Mouse (Mus musculus): ENCODE data around the gene Tmem274.
A peak's percentile ranks its signal among the peaks of the same experiment; 100 is the strongest.

Tmem274 gene

GRCm38 (mm10) chr4:149475096-149475495 is 2.1 kb upstream of the Tmem274 start:
- DNase-seq (ENCODE audit: low spot score), result no peak

GRCm38 (mm10) chr4:149484566-149484965 is 7.4 kb downstream of the Tmem274 start:
- peak; percentile 15 for DNase-seq (ENCODE audit: low spot score)

- peak; percentile 94 for DNase-seq (ENCODE audit: low spot score)
Observed at GRCm38 (mm10) chr4:149485053-149485824, 8.1 kb downstream of the Tmem274 start, which contains the start of the genes Nmnat1 and Lzic. Nmnat1 (minus strand) TSS chr4:149485202. Lzic (plus strand) TSS chr4:149485229.

GRCm38 (mm10) chr4:149485825-149486206 is 8.6 kb downstream of the Tmem274 start:
- peak; percentile 52 for DNase-seq (ENCODE audit: low spot score)

- DNase-seq (ENCODE audit: low spot score), result no peak
Observed at GRCm38 (mm10) chr4:149487729-149488128, 10.6 kb downstream of the Tmem274 start.

- DNase-seq (ENCODE audit: low spot score), result no peak
Observed at GRCm38 (mm10) chr4:149489415-149490240, 12.4 kb downstream of the Tmem274 start.

GRCm38 (mm10) chr4:149491151-149491550 is 14.0 kb downstream of the Tmem274 start:
- no peak for DNase-seq (ENCODE audit: low spot score)

GRCm38 (mm10) chr4:149496612-149497011 is 19.4 kb downstream of the Tmem274 start:
- peak; percentile 54 for DNase-seq (ENCODE audit: low spot score)

- DNase-seq (ENCODE audit: low spot score), result no peak
Observed at GRCm38 (mm10) chr4:149498901-149499300, 21.7 kb downstream of the Tmem274 start.

- no peak for DNase-seq (ENCODE audit: low spot score)
Observed at GRCm38 (mm10) chr4:149499790-149500189, 22.6 kb downstream of the Tmem274 start.

GRCm38 (mm10) chr4:149504363-149504762 is 27.2 kb downstream of the Tmem274 start:
- DNase-seq (ENCODE audit: low spot score), result no peak

- no peak for DNase-seq (ENCODE audit: low spot score)
Observed at GRCm38 (mm10) chr4:149504858-149505257, 27.7 kb downstream of the Tmem274 start.

GRCm38 (mm10) chr4:149505261-149505967 is 28.2 kb downstream of the Tmem274 start:
- DNase-seq (ENCODE audit: low spot score), result peak; percentile 79

GRCm38 (mm10) chr4:149506904-149507303 is 29.7 kb downstream of the Tmem274 start:
- no peak for DNase-seq (ENCODE audit: low spot score)

- DNase-seq (ENCODE audit: low spot score), result peak; percentile 42
Observed at GRCm38 (mm10) chr4:149511221-149511646, 34.1 kb downstream of the Tmem274 start.

- no peak for DNase-seq (ENCODE audit: low spot score)
Observed at GRCm38 (mm10) chr4:149512072-149512471, 34.9 kb downstream of the Tmem274 start.

- no peak for DNase-seq (ENCODE audit: low spot score)
Observed at GRCm38 (mm10) chr4:149515706-149516105, 38.5 kb downstream of the Tmem274 start.

- DNase-seq (ENCODE audit: low spot score), result peak; percentile 97
Observed at GRCm38 (mm10) chr4:149517868-149518340, 40.7 kb downstream of the Tmem274 start, which contains the start of gene Ctnnbip1. Ctnnbip1 (plus strand) TSS chr4:149518236.

GRCm38 (mm10) chr4:149518351-149519220 is 41.4 kb downstream of the Tmem274 start:
- DNase-seq (ENCODE audit: low spot score), result no peak

- no peak for DNase-seq (ENCODE audit: low spot score)
Observed at GRCm38 (mm10) chr4:149521258-149521657, 44.1 kb downstream of the Tmem274 start.

GRCm38 (mm10) chr4:149523961-149524360 is 46.8 kb downstream of the Tmem274 start:
- DNase-seq (ENCODE audit: low spot score), result no peak

Measured in retina, embryonic 14.5 days (tissue).